Mouse (Mus musculus) heart, embryonic 16.5 days (tissue): ENCODE results near the gene Gm20388. TPM values are rescaled to one million over a fixed set of nuclear protein-coding genes. Genes with fewer than 3 reads are reported as not detected.
A peak's percentile ranks its signal among the peaks of the same experiment; 100 is the strongest.

ENCODE experiments used
- ATAC-seq: fragments of 200-750 bp; cut with Nextera tagmentation; replicated peaks from 2 replicates; pipeline ENCODE4 v1.8.0; 2017; ENCODE audit warnings: moderate number of reproducible peaks; ENCODE audit not compliant: insufficient read depth, low FRiP score; ENCODE audit errors: extremely low read depth
- H3K27ac ChIP-seq: fragments of 300-500 bp; sonication (generic); 2 replicates; pipeline ENCODE4 v1.5.1; 2014; ENCODE audit warnings: mild to moderate bottlenecking, low read length, control low read depth, moderate library complexity
- H3K27me3 ChIP-seq: fragments of 300-500 bp; sonication (generic); 2 replicates; pipeline ENCODE4 v1.6.1; 2014; ENCODE audit warnings: low read length, mixed read lengths; ENCODE audit not compliant: control insufficient read depth, insufficient read depth
- H3K36me3 ChIP-seq: fragments of 300-500 bp; sonication (generic); 2 replicates; pipeline ENCODE4 v1.6.1; 2014; ENCODE audit not compliant: control insufficient read depth, insufficient read depth
- H3K4me1 ChIP-seq: fragments of 300-500 bp; sonication (generic); 2 replicates; pipeline ENCODE4 v1.6.1; 2014; ENCODE audit warnings: low read length, mixed read lengths; ENCODE audit not compliant: control insufficient read depth, insufficient read depth
- H3K4me2 ChIP-seq: fragments of 300-500 bp; sonication (generic); 2 replicates; pipeline ENCODE4 v1.6.1; 2014; ENCODE audit warnings: low read depth, mild to moderate bottlenecking, control low read depth, low read length
- H3K4me3 ChIP-seq: fragments of 300-500 bp; sonication (generic); 2 replicates; pipeline ENCODE4 v1.5.1; 2014; ENCODE audit warnings: mild to moderate bottlenecking, control low read depth, low read length
- H3K9ac ChIP-seq: fragments of 300-500 bp; sonication (generic); 2 replicates; pipeline ENCODE4 v1.6.1; 2014; ENCODE audit warnings: low read length, control low read depth
- H3K9me3 ChIP-seq: fragments of 300-500 bp; sonication (generic); replicated peaks from 2 replicates; pipeline ENCODE4 v1.6.1; 2016; ENCODE audit warnings: low read length; ENCODE audit not compliant: control insufficient read depth
- WGBS: fragments of 180-500 bp; shearing (Covaris S2); extraction: QIAGEN DNeasy Blood & Tissue Kit; methylation state at CpG from one replicate; pipeline ENCODE4 v1.1.7; 2014; 5-methylcytosine and 5-hydroxymethylcytosine counted together
- polyA plus RNA-seq: library from polyadenylated mRNA; unstranded; fragments of >200 nt; fragmentation: Nextera tagmentation; extraction: Ambion mirVana; gene quantifications from 2 replicates; pipeline ENCODE4 v1.2.1, GENCODE M21; 2015

The Gm20388 gene
- polyA plus RNA-seq, 1 experiment from 2014 or later = 4.5 TPM

- H3K27me3 ChIP-seq = peaks cover 6% of the 10 kb centered on the region
- no peak overlapping the region for H3K27ac ChIP-seq
- no peaks in the 10 kb centered on the region for H3K36me3 ChIP-seq
- no peaks in the 10 kb centered on the region for H3K4me1 ChIP-seq
- H3K9ac ChIP-seq = no peak overlapping the region
- WGBS = 53% methylated on average over 7 of the region's 7 CpGs
- no peaks in the 10 kb centered on the region for H3K9me3 ChIP-seq
- H3K4me2 ChIP-seq = no peak overlapping the region
- H3K4me3 ChIP-seq = no peak overlapping the region
- no peak for ATAC-seq
Observed at GRCm38 (mm10) chr8:120809050-120809449, 898.4 kb downstream of the Gm20388 start.

- ATAC-seq = no peak
- Histone ChIP-seq H3K4me3 (no peak overlapping the region), H3K27ac (no peak overlapping the region), H3K9me3 (no peaks in the 10 kb centered on the region), H3K27me3 (peaks cover 6% of the 10 kb centered on the region; the same call in 1 of the 2 replicates), H3K9ac (no peak overlapping the region), H3K4me2 (no peak overlapping the region), H3K36me3 (no peaks in the 10 kb centered on the region), H3K4me1 (no peaks in the 10 kb centered on the region)
- WGBS = 73% methylated on average over 2 of the region's 2 CpGs
Observed at GRCm38 (mm10) chr8:120811953-120812352, 901.3 kb downstream of the Gm20388 start.

- 36% methylated on average over 2 of the region's 2 CpGs for WGBS
- Histone ChIP-seq H3K4me2 (no peak overlapping the region), H3K36me3 (no peaks in the 10 kb centered on the region), H3K9ac (no peak overlapping the region), H3K9me3 (no peaks in the 10 kb centered on the region), H3K4me1 (no peaks in the 10 kb centered on the region), H3K27ac (no peak overlapping the region), H3K4me3 (no peak overlapping the region), H3K27me3 (no peaks in the 10 kb centered on the region)
- no peak for ATAC-seq
Observed at GRCm38 (mm10) chr8:120813028-120813427, 902.4 kb downstream of the Gm20388 start.

- ATAC-seq = no peak
- 67% methylated on average over 7 of the region's 7 CpGs for WGBS
- H3K27ac ChIP-seq = 0 out of 2 replicates have a peak overlapping the region, but pooled peaks have one; percentile 7
- no peaks in the 10 kb centered on the region for H3K27me3 ChIP-seq
- H3K4me1 ChIP-seq = no peaks in the 10 kb centered on the region
- no peak overlapping the region for H3K9ac ChIP-seq
- H3K4me3 ChIP-seq = no peak overlapping the region
- no peak overlapping the region for H3K4me2 ChIP-seq
- H3K9me3 ChIP-seq = no peaks in the 10 kb centered on the region
- no peaks in the 10 kb centered on the region for H3K36me3 ChIP-seq
Observed at GRCm38 (mm10) chr8:120813839-120814238, 903.2 kb downstream of the Gm20388 start.

- H3K9me3 ChIP-seq = 0 out of 2 replicates have a peak, but pooled peaks cover 2% of the 10 kb centered on the region
- H3K4me1 ChIP-seq = no peaks in the 10 kb centered on the region
- WGBS = 71% methylated on average over 5 of the region's 5 CpGs
- no peak overlapping the region for H3K27ac ChIP-seq
- H3K9ac ChIP-seq = no peak overlapping the region
- H3K4me2 ChIP-seq = no peak overlapping the region
- no peak overlapping the region for H3K4me3 ChIP-seq
- H3K27me3 ChIP-seq = peaks cover 5% of the 10 kb centered on the region; the same call in 1 of the 2 replicates
- no peak for ATAC-seq
- no peaks in the 10 kb centered on the region for H3K36me3 ChIP-seq
Observed at GRCm38 (mm10) chr8:120816371-120816770, 905.7 kb downstream of the Gm20388 start.

- Histone ChIP-seq H3K27me3 (peaks cover 5% of the 10 kb centered on the region), H3K4me1 (no peaks in the 10 kb centered on the region), H3K9me3 (0 out of 2 replicates have a peak, but pooled peaks cover 6% of the 10 kb centered on the region), H3K4me2 (no peak overlapping the region), H3K36me3 (no peaks in the 10 kb centered on the region), H3K4me3 (no peak overlapping the region), H3K9ac (no peak overlapping the region), H3K27ac (no peak overlapping the region)
- ATAC-seq = no peak
Observed at GRCm38 (mm10) chr8:120819906-120820305, 909.3 kb downstream of the Gm20388 start.

- H3K36me3 ChIP-seq = no peaks in the 10 kb centered on the region
- H3K4me3 ChIP-seq = no peak overlapping the region
- H3K9me3 ChIP-seq = 0 out of 2 replicates have a peak, but pooled peaks cover 6% of the 10 kb centered on the region
- ATAC-seq = peak; percentile 40; the same call in 1 of the 2 replicates
- H3K9ac ChIP-seq = no peak overlapping the region
- WGBS = 18% methylated on average over 9 of the region's 9 CpGs
- H3K4me2 ChIP-seq = no peak overlapping the region
- no peak overlapping the region for H3K27ac ChIP-seq
- no peaks in the 10 kb centered on the region for H3K4me1 ChIP-seq
- peaks cover 10% of the 10 kb centered on the region for H3K27me3 ChIP-seq
Observed at GRCm38 (mm10) chr8:120821399-120822170, 910.9 kb downstream of the Gm20388 start.

- H3K9ac ChIP-seq = no peak overlapping the region
- no peak for ATAC-seq
- H3K4me1 ChIP-seq = no peaks in the 10 kb centered on the region
- H3K9me3 ChIP-seq = 0 out of 2 replicates have a peak, but pooled peaks cover 6% of the 10 kb centered on the region
- H3K36me3 ChIP-seq = no peaks in the 10 kb centered on the region
- no peak overlapping the region for H3K4me2 ChIP-seq
- H3K4me3 ChIP-seq = no peak overlapping the region
- no peak overlapping the region for H3K27ac ChIP-seq
- 54% methylated on average over 6 of the region's 6 CpGs for WGBS
- H3K27me3 ChIP-seq = peaks cover 19% of the 10 kb centered on the region
Observed at GRCm38 (mm10) chr8:120823331-120823730, 912.7 kb downstream of the Gm20388 start.

GRCm38 (mm10) chr8:120823887-120824286, 913.2 kb downstream of the Gm20388 start:
- H3K27me3 ChIP-seq = peaks cover 22% of the 10 kb centered on the region

More at GRCm38 (mm10) chr8:120823887-120824286, 913.2 kb downstream of the Gm20388 start:
- Histone ChIP-seq H3K4me3 (no peak overlapping the region), H3K4me1 (no peaks in the 10 kb centered on the region), H3K9ac (no peak overlapping the region), H3K9me3 (0 out of 2 replicates have a peak, but pooled peaks cover 6% of the 10 kb centered on the region), H3K36me3 (no peaks in the 10 kb centered on the region), H3K4me2 (no peak overlapping the region), H3K27ac (no peak overlapping the region)
- WGBS = 58% methylated on average over 8 of the region's 8 CpGs
- ATAC-seq = no peak
